Mouse (Mus musculus) heart, postnatal 10 days (tissue): Measurements from ENCODE around the gene Med8. TPM values are rescaled to one million over a fixed set of nuclear protein-coding genes. Genes with fewer than 3 reads are reported as not detected.
A peak's percentile ranks its signal among the peaks of the same experiment; 100 is the strongest.

Source experiments
- DNase-seq, 2 experiments: peaks; one replicate each; pipeline ENCODE4 v3.0.0; 2021
- intact Hi-C: fragments of 180-260 bp; cut with DNase I; formaldehyde crosslinking; loops from one replicate; pipeline ENCODE4 v1.15.1; 2025
- total RNA-seq, 2 experiments: library from RNA; stranded (reverse); gene quantifications; 2 replicates each; pipeline ENCODE4 v1.2.3; 2021

The Med8 gene
- total RNA-seq, 2 experiments from 2014 or later, result 44.3 to 46.2 TPM

DNA sequence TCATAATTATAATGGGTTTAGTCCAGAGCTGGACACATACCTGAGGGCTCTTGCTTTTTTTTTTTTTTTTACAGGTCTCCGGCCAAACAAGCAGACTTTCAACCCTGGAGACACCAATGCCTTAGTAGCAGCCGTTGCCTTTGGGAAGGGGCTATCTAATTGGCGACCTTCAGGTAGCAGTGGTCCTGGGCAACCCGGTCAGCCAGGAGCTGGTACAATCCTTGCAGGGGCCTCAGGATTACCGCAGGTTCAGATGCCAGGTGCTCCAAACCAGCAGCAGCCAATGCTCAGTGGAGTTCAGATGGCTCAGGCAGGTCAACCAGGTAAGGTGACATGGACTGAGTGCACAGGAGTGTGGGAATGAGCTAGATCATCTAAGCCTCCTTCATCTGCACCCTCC lies 4.4 kb downstream of the Med8 start:
- intact Hi-C loops, result no loop called here
- DNase-seq, result no peak

DNA sequence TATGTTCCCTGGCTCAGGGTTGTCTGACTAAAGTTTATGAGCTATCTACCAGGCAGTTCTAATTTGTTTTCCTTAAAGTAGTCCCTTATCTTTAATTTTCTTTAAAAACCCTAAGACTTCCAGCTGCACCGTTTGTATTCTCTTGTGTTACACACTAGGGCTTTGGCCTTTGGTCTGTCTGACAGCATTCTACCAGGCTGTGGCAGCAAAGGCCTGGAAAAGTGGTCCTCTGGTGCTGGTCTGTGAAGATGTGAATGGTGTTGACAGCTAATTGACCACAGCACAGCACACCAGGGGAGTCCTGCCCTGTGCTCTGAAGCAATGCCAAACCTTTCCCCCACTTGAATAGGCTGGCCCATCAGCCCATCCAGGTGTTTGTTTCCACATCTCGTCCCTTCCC lies 6.6 kb downstream of the Med8 start:
- intact Hi-C loops, result no loop called here
- no peak for DNase-seq

- intact Hi-C loops, result no loop called here
- no peak for DNase-seq
These were observed 7.2 kb downstream of the Med8 start for GRCm38 (mm10) chr4:118416329-118416728.

- no peak for DNase-seq
- intact Hi-C loops, result no loop called here
These were observed 8.1 kb downstream of the Med8 start for GRCm38 (mm10) chr4:118417112-118417797.

DNA sequence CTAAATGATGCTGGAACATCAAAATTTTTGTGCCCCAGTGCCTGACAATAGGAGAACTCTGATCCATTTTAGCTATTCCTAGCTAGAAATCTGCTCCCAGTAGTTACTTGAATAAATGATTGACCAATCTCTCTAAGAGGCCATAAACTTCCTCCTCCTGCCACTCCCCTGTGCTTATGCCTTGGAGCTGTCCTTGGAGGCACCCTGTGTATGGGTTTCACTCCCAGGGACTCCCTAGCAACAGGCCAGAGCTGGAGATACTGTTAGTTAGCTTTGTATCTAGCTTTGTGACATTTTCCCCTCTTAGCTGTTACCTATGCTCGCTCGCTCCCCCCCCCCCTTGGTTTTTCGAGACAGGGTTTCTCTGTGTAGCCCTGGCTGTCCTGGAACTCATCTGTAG lies 12.2 kb downstream of the Med8 start:
- intact Hi-C loops, result no loop called here

DNA sequence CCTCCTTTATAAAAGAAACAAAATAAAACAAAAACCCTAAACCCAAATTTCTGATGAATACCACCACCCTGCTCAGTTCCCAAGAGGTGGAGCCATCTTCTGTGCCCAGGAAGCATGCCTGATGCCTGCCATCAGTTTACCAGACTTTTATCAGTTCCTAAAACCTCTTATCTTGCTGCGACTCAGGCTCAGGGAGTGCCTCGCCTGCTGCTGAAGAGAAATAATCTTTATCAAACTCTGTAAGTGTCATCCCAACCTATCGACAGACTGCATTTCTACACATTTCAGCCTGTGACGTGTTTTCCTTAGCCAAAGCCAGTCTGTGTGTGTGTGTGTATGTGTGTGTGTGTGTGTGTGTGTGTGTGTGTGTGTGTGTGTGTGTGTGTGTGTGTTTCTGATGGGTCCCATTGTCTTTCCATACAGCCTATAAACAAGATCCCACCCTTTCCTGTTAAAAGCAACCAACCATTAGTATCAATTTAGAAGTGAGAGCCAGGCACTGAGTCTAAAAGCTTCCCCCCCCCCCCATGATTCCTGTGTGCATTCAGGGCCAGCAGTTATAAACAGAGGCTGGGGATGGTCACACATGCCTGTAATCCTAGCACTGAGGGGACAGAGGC lies 15.5 kb downstream of the Med8 start:
- intact Hi-C loops, result loop anchor here (5.0 kb wide), 1 partner anchor 143 kb away; no protein-coding TSS in a partner anchor
- DNase-seq, result no peak

More for the DNA sequence above, 12.2 kb downstream of the Med8 start:
- no peak for DNase-seq

- no peak for DNase-seq
- intact Hi-C loops, result loop anchor here (5.0 kb wide), 1 partner anchor 142 kb away; no protein-coding TSS in a partner anchor
These were observed 16.2 kb downstream of the Med8 start for GRCm38 (mm10) chr4:118425374-118425773.

GRCm38 (mm10) chr4:118427415-118427767 lies 18.3 kb downstream of the Med8 start:
- intact Hi-C loops, result loop anchor here (2.0 to 5.0 kb wide), 2 partner anchors 19 to 140 kb away; partner anchors contain the start of genes Med8 and Szt2
- no peak for DNase-seq

DNA sequence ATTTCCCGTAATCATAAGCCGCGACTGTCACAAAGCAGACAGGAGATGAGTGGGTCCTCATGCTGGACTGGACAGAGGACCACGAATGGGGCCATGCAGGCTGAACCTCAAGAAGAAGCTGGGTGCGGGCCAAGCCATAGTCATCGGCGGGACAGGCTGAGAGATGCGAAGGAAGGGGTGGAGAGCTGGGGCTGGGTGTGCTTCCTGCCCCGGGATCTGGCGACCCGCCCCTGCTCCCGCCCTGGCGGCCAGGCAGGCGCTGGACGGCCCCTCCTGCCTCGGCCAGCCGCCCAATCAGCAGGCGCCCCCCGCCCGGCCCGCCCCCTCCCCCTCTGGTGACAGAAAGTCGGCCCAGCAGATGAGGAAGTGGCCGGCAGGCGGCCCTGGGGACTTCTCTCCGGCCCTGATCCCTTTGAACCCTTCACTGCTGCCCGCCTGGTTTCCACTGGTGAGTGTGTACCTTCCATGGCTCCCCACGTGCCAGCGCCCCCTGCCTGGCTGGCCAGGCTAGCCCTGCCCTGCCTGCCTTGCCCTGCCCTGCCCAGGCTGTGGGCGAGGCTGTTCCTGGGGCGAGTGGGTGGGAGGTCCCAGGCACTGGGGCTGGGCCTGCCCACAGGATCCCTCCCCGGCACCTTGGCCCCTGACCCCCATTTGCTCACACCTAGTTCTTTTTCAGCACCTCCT lies 18.8 kb downstream of the Med8 start, which contains the start of gene Elovl1:
Elovl1 (plus strand) TSS at position 326 of the 684 bp plus-strand sequence.
- DNase-seq, result peak; percentile 94
- intact Hi-C loops, result loop anchor here (2.0 to 5.0 kb wide), 2 partner anchors 19 to 139 kb away; partner anchors contain the start of genes Med8 and Szt2

DNA sequence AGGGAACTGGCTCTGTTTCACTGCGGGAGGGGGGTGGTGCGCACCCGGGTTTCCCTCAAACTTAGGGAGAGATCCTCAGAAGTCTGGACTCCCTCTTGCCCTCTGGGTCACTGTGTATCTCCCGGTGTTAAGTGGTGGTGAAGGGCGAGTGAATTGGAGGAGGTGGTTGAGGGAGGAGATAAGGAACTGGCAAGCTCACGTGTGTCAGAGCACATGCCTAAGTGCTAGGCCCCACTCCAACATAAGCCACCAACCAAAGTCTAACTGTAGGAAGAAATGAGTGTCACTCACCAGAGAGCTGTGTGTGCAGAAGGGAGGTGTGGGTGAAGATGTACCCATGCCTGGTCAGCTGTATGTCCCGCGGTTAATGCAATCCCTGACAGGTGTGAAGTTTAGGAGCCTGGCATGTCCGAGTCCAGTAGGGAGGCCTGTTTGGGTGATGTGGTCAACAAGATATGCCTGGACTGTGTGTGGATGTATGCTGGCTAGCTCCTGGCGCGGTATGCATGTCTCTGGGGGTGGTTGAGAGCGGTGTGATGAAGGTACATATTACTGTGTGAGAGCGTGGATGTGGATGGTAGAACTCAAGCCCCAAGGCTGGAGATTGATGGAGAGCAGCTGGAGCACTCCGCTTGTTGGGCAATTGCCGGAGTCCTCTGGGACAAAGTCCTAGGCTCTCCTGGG lies 19.5 kb downstream of the Med8 start:
- peak; percentile 33 to 48 for DNase-seq
- intact Hi-C loops, result loop anchor here (5.0 kb wide), 1 partner anchor 139 kb away; no protein-coding TSS in a partner anchor

DNA sequence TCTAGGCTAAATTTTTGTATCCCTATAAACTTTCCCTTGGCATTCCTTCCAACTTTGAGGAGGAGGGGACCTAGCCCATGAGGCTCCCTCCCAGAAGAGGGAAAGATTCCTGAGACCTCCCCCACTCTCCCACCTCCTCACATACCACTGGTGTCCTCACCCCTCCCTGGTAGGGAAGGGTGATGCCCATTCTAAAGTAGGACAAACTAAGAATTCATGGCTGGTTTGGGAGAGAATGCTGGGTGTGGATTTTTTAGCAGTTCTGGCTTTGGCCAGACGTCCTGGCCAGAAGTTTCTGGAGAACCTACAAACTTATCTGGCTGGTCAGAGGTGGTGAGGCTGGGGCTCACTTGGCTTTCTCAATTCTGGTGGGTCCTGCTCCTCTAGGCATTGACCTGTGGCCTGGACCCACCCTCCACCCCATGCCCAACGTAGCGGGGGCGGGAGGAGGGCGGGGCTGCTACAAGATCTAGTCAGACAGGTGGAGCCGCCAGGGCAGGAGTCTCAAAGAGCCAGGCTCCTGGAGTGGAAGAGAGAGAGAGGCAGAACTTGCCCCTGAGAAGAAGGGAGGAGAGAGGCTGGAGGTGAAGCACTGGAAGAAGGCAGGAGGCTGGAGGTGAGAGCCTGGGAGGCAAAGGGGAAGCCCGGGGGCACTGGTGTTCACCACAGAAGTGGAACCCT lies 20.2 kb downstream of the Med8 start:
- no peak for DNase-seq
- intact Hi-C loops, result loop anchor here (5.0 kb wide), 1 partner anchor 138 kb away; no protein-coding TSS in a partner anchor

GRCm38 (mm10) chr4:118432332-118432731 lies 23.2 kb downstream of the Med8 start:
- no peak for DNase-seq
- intact Hi-C loops, result no loop called here

DNA sequence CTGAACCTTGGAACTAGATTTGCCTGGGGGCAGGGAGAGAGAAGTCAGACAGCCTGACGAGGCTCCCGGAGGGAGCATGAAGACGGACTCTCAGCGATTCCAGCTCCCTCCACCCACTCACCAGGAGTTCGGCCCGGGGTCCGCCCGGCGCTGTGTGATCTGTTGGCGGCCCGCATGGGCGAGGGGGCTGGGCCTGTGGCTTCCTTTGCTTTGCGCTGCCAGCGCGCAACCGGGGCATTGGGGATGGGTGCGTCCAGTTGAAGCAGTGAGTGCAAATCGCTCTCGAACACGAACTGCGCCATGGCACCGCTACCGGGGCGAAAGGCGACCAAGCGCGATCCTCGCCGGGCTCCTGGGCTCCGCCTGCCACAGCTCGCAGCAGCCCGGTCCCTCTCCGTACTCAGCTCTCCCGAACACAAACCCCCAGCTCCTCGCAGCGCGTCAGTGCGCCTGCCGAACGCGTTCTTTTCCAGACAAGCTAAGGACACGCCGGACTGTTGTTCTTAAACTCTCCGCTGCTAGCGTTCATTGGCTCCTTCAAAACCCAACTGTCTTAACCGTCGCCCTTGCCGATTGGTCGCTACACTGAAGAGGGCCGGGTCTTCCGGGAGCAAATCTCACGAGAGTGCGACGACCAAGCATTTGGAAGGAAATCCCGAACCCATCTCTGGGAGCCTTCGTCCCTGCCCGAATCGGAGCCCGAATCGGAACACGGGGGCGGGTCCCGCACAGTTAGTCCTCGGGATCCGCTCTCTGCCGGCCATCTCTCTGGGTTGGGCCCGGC lies 27.9 kb downstream of the Med8 start, which contains the start of gene Cdc20:
Cdc20 (minus strand) TSS at position 533 of the 784 bp plus-strand sequence.
- peak; percentile 96 for DNase-seq
- intact Hi-C loops, result no loop called here

- intact Hi-C loops, result no loop called here
- DNase-seq, result peak; percentile 49 to 64
These were observed 28.7 kb downstream of the Med8 start for GRCm38 (mm10) chr4:118437829-118438253.

DNA sequence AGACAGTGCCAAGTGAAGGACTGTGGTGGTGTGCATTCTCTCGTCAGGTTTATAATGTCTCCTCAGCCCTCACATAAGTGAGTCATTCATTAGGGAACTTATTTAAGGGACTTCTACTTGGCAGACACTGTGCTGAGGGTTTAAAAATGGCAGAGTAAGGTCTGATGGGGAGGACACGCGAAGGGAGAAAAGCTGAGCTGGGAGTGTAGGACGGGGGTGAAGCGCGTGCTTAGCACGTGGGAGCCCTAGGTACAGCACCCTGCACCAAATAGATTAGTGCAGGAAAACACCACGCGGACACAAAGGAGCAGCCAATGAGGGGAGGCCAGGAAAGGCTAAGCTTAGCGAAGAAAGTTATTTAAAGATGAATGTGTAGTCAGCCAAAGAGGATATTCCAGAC lies 36.0 kb downstream of the Med8 start:
- intact Hi-C loops, result loop anchor here (5.0 kb wide), 3 partner anchors 42 to 122 kb away; no protein-coding TSS in a partner anchor
- no peak for DNase-seq

DNA sequence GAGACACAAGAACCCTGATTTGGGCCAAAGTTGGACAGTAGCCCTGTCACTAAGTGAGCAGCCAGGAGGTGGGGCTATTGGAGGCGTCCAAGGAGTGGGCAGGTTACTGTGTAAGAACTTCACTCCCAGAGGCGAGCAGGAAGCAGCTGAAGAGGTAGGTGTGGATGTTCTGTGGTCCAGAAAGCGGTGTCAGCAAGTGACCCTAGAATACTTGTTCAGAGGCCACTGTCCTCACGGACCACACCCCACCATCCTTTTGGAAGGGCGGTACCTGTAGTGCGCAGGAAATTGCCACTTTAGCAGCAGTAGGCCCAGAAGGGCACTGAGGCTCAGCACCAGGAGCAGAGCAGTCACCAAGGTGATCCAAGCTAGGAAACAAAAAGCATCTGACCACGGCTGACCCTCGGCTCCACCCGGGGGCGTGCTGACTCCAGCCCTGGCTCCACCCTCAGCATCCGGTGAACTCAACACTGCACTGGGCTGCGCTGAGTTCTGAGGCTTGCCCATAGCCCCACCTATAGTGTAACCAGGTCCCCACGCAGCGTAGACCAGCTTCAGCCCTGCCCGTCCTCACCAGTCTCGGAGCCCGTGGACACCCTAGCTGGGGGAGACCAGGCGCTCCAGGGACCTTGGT lies 36.8 kb downstream of the Med8 start:
- peak; percentile 47 to 58 for DNase-seq
- intact Hi-C loops, result loop anchor here (5.0 kb wide), 3 partner anchors 41 to 121 kb away; no protein-coding TSS in a partner anchor

- DNase-seq, result no peak
- intact Hi-C loops, result loop anchor here (5.0 kb wide), 3 partner anchors 41 to 121 kb away; no protein-coding TSS in a partner anchor
These were observed 37.4 kb downstream of the Med8 start for GRCm38 (mm10) chr4:118446415-118447153.
